Mouse (Mus musculus) T-cell, adult 66 days (primary cell): ENCODE data around the gene Il1a. TPM values are rescaled to one million over a fixed set of nuclear protein-coding genes. Genes with fewer than 3 reads are reported as not detected.

Experiments used
- total RNA-seq, 2 experiments: library from RNA; stranded (reverse); gene quantifications; 3 replicates in 1 of 2; 4 replicates in 1 of 2; pipeline ENCODE4 v1.2.4; 2023

The Il1a gene
- total RNA-seq, result not detected

DNA sequence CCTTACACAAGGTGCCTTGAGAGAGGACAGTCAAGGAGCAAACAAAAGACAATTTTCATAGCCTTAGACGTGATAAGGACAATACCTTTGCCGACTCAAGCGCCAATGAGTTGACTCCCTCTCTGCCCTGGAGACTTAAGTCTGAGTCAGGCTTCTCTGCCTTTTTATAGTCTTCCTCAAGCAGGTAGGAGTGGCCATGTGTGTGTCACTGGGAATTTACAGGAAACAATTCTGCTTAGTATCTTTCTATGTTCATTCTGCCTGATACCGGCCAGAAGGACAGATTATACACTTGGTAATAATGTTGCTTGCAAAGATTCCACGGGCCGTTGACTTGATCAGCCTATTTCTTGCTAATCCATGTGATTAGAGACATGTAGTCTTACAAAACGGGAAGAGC, at the start of gene Il1a:
Gene Il1a, minus strand, starts transcription at position 137 of the 400 bp plus-strand sequence.

DNA sequence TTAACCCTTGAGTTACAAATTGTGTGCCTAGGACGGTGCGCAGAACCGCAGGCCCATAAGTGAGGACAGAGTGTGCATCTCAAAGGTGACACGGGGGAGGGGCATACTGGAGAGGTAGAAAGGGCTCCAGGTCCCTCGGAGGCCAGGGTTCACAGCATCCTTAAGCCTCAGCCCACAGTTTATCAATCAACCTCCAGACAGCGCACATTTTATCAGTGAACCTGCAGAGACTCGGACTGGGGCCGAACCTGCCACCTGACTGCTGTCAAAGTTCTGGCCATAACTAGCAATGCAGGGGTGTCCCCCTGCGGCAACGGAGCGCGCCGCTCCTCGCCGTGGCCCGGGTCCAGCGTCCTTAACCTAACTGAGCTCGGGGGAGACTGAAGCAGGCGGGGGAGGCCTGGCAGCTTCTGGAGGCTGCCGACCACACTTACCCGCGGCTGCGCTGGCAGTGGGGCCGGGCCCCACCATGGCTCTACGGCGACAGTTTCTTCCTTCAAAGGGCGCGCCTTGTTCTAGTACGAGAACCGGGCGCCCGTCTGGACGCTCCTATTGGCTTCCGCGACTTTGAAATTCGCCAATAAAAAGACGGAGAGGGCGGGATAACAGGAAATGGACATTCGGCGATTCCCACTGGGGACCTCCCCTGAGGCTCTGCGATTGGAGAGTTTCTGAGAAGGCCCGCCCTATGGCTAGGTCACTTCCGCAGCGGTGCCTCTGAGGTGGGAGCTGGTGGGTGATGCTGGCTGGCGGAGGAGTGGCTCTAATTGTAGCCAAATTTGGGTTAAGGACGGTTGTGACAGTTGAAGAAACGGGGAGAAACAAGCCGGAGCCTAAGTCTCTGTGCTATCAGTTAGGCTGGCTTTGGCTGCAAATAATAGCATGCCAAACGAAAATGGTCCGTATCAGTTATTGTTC, 12.8 kb downstream of the Il1a start, which contains the start of gene Ckap2l:
Gene Ckap2l, minus strand, starts transcription at position 542 of the 918 bp plus-strand sequence.

Other genes starting within 250 kb of the Il1a start
- gene Ttl, start 244.0 kb downstream of the Il1a start, total RNA-seq, result 1 to 10 TPM; 8.4 to 8.6 TPM
- gene Polr1b, start 209.0 kb downstream of the Il1a start, total RNA-seq, result 10 to 100 TPM; 54.0 to 59.4 TPM
- 10 to 100 TPM; 13.8 to 16.9 TPM for gene Chchd5, start 180.3 kb downstream of the Il1a start, total RNA-seq
- gene Slc20a1, start 111.2 kb downstream of the Il1a start, total RNA-seq, result 100 to 1,000 TPM; 254 to 256 TPM
- 1 to 10 TPM in 1 of 2 experiments, under 1 TPM in 1; 0.89 to 2.7 TPM for gene Ckap2l, start 12.8 kb downstream of the Il1a start, total RNA-seq
- 1 to 10 TPM in 1 of 2 experiments, not detected in 1; 1.3 TPM for gene Il1b, start 61.2 kb upstream of the Il1a start, total RNA-seq
- not detected for gene F830045P16Rik, start 226.6 kb upstream of the Il1a start, total RNA-seq